Mouse (Mus musculus): Measurements from ENCODE around the gene Cd163l1.

DNA sequence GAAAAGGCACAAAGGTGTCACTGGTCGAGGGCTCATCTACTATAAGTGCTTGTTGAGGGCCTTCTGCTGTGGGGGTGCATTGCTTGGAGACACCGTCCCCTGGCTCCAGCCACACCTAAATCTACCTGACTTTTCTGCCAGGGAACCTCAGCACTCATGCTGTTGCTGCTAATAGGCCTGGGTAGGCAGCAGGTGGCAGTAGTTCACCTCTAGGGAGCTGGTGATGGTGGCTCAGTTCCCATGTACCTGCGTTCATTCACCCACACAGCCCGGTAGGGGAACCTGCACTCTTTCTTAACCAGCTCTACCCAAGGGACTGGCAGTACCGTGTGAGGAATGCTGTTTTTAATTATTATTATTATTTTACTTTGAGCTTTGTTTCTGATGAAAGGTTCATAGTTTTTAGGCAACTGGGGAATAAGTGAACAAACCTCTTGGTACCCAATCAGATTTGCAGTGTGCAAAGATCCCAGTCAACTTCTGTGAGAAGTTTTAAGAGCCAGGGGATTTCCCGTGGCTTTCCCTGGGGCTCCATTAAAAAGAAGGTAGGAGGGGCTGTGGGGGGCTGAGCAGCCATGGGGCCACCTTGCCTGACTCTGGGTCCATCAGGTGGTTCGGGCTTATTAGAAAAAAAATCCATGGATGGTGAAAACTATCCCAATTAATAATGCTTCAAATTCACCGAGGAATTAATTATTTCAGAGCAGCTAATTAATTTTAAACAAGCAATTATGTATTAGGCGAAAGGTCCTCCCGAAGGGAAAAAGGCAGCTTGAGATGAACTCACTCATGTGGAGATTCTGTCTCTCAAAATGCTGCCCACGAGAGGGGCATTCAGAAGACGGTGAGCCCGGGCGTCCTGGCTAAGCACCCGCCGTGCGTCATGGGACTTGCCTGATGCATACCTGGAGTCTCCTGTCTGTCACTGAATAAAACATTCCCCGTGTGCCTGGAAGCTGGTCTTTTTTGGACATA, 31.1 kb upstream of the Cd163l1 start:
- TF ChIP-seq CTCF (IDR thresholded peaks at IDR 0.05; ENCODE audit: low read depth) (peak; percentile 72), EP300 (IDR thresholded peaks at IDR 0.05; ENCODE audit: low read depth) (no peak)

All from liver, postnatal 0 days (tissue).